ENCODE assay signal across 10 mouse cellular contexts in genomic region chr12:12527766-12528477, GRCm38 (mm10).
DNase-seq lines count a peak whose midpoint lies in the region; ATAC-seq lines count a peak whose summit lies in the region.
"Had no signal": no experiment of that assay in that cellular context is flagged by ENCODE, and none has a peak within 500 bp of the region (broad histone marks: within the 10 kb centered on the region; RNA-seq: fewer than 3 reads in every experiment).

No protein-coding gene starts in this region.

- H3K9ac ChIP-seq in embryonic facial prominence, embryonic 14.5 days (ENCODE audit: low read depth, low read length) = no peak overlapping the region
- H3K9ac ChIP-seq in heart, embryonic 15.5 days = no peak overlapping the region
- no peak overlapping the region for H3K9ac ChIP-seq in midbrain, embryonic 12.5 days (replicated peaks)

- no peaks in the 10 kb centered on the region for H3K27me3 ChIP-seq in embryonic facial prominence, embryonic 14.5 days (replicated peaks; ENCODE audit: control insufficient read depth, insufficient read depth, low read length)
- H3K27me3 ChIP-seq in heart, embryonic 15.5 days = no peaks in the 10 kb centered on the region
- H3K27me3 ChIP-seq in midbrain, embryonic 12.5 days = no peaks in the 10 kb centered on the region
- H3K27me3 ChIP-seq: megakaryocyte, embryonic 14.5 days had no signal

- H3K4me3 ChIP-seq in embryonic facial prominence, embryonic 14.5 days (ENCODE audit: low read depth, low read length) = no peak overlapping the region
- H3K4me3 ChIP-seq in heart, embryonic 15.5 days = no peak overlapping the region
- H3K4me3 ChIP-seq in midbrain, embryonic 12.5 days = no peak overlapping the region
- H3K4me3 ChIP-seq: megakaryocyte, embryonic 14.5 days had no signal

- no peaks in the 10 kb centered on the region for H3K4me1 ChIP-seq in embryonic facial prominence, embryonic 14.5 days (ENCODE audit: control insufficient read depth, insufficient read depth, low read length)
- H3K4me1 ChIP-seq in heart, embryonic 15.5 days (replicated peaks) = peaks cover 40% of the 10 kb centered on the region
- H3K4me1 ChIP-seq in midbrain, embryonic 12.5 days = peaks cover 17% of the 10 kb centered on the region; the same call in 1 of the 2 replicates

- no peaks in the 10 kb centered on the region for H3K36me3 ChIP-seq in embryonic facial prominence, embryonic 14.5 days (ENCODE audit: control insufficient read depth, insufficient read depth, low read length)
- no peaks in the 10 kb centered on the region for H3K36me3 ChIP-seq in heart, embryonic 15.5 days
- H3K36me3 ChIP-seq in midbrain, embryonic 12.5 days = no peaks in the 10 kb centered on the region

- no peak overlapping the region for H3K27ac ChIP-seq in embryonic facial prominence, embryonic 14.5 days (replicated peaks; ENCODE audit: low read depth, low read length)
- peak overlapping the region; percentile 79 for H3K27ac ChIP-seq in heart, embryonic 15.5 days
- H3K27ac ChIP-seq in midbrain, embryonic 12.5 days (replicated peaks) = peak overlapping the region; percentile 43; the same call in 1 of the 2 replicates

- H3K4me2 ChIP-seq in embryonic facial prominence, embryonic 14.5 days (ENCODE audit: low read depth, low read length) = no peak overlapping the region
- no peak overlapping the region for H3K4me2 ChIP-seq in heart, embryonic 15.5 days
- no peak overlapping the region for H3K4me2 ChIP-seq in midbrain, embryonic 12.5 days (replicated peaks)

- WGBS in embryonic facial prominence, embryonic 14.5 days = 39% methylated on average over 7 of the region's 7 CpGs
- 31% methylated on average over 7 of the region's 7 CpGs for WGBS in heart, embryonic 15.5 days
- WGBS in midbrain, embryonic 12.5 days = 20% methylated on average over 7 of the region's 7 CpGs

- no peaks in the 10 kb centered on the region for H3K9me3 ChIP-seq in embryonic facial prominence, embryonic 14.5 days (ENCODE audit: control insufficient read depth, low read length)
- H3K9me3 ChIP-seq in heart, embryonic 15.5 days (replicated peaks) = no peaks in the 10 kb centered on the region
- H3K9me3 ChIP-seq in midbrain, embryonic 12.5 days = no peaks in the 10 kb centered on the region
- H3K9me3 ChIP-seq: megakaryocyte, embryonic 14.5 days had no signal

- DNase-seq in heart, adult 18-20 months = peak; percentile 28 to 39
- DNase-seq in heart, postnatal 25 days (ENCODE audit: low spot score) = no peak
- DNase-seq in embryonic facial prominence, embryonic 14.5 days (ENCODE audit: low spot score) = peak; percentile 16
- no peak for DNase-seq in ovary, postnatal 10 days (ENCODE audit: low spot score)
- no peak for DNase-seq in adrenal gland, adult 8-10 months
- no peak for DNase-seq in spleen, adult 12 weeks (ENCODE audit: low spot score)
- DNase-seq: gastrocnemius, postnatal 25 days had no signal

- intact Hi-C loops in heart, postnatal 25 days (cut with DNase I) = no loop called here

- ATAC-seq in embryonic facial prominence, embryonic 14.5 days (ENCODE audit: low read depth) = no peak
- ATAC-seq in heart, embryonic 15.5 days (replicated peaks; ENCODE audit: insufficient number of reproducible peaks, insufficient read depth, low FRiP score, low read depth) = peak; percentile 65; the same call in 1 of the 2 replicates
- ATAC-seq in midbrain, embryonic 12.5 days (ENCODE audit: low FRiP score, low read depth) = peak; percentile 68

Comparison
In these comparisons a context has a peak if more than half of its experiments do, and no peak if none do; other contexts are left out.
1. DNase-seq: peak in heart, adult 18-20 months (2 of 2) and embryonic facial prominence, embryonic 14.5 days (single experiment); none in heart, postnatal 25 days (single experiment), ovary, postnatal 10 days (single experiment), adrenal gland, adult 8-10 months (single experiment) and spleen, adult 12 weeks (single experiment).